Mouse (Mus musculus): ENCODE measurements around the gene Tecpr2. TPM values are rescaled to one million over a fixed set of nuclear protein-coding genes. Genes with fewer than 3 reads are reported as not detected.

Tecpr2 gene
- polyA plus RNA-seq, 1 experiment from 2014 or later, result 1.8 TPM

GRCm38 (mm10) chr12:111021577-111021976 is 132.5 kb downstream of the Tecpr2 start:
- no peak overlapping the region for H3K4me2 ChIP-seq (ENCODE audit: low read length)
- no peaks in the 10 kb centered on the region for H3K27me3 ChIP-seq (ENCODE audit: insufficient read depth, low read length)
- TF ChIP-seq CTCF (IDR thresholded peaks at IDR 0.05; ENCODE audit: low read depth), result no peak
- no peak for DNase-seq (ENCODE audit: low spot score)
- no peak for ATAC-seq (replicated peaks; ENCODE audit: low FRiP score, low read depth)
- H3K9me3 ChIP-seq (replicated peaks; ENCODE audit: low read length), result no peaks in the 10 kb centered on the region
- H3K4me3 ChIP-seq (replicated peaks; ENCODE audit: low read depth, low read length), result no peak overlapping the region
- H3K27ac ChIP-seq, result no peak overlapping the region
- H3K4me1 ChIP-seq (replicated peaks; ENCODE audit: insufficient read depth, low read length), result no peaks in the 10 kb centered on the region
- no peaks in the 10 kb centered on the region for H3K36me3 ChIP-seq (ENCODE audit: insufficient read depth, low read length)
- WGBS, result 61% methylated on average over 3 of the region's 3 CpGs
- H3K9ac ChIP-seq (ENCODE audit: low read depth, low read length), result no peak overlapping the region

Other genes with a start within 250 kb of the Tecpr2 start
- gene 1700001K19Rik, start 206.6 kb upstream of the Tecpr2 start, polyA plus RNA-seq (2015; fragmentation: Nextera tagmentation; extraction: Ambion mirVana), result not detected in 2 replicates
- 485 and 487 TPM in 2 replicates for gene Hsp90aa1, start 186.5 kb upstream of the Tecpr2 start, polyA plus RNA-seq (2015; fragmentation: Nextera tagmentation; extraction: Ambion mirVana)
- gene Wdr20, start 151.3 kb upstream of the Tecpr2 start, polyA plus RNA-seq (2015; fragmentation: Nextera tagmentation; extraction: Ambion mirVana), result 18.6 and 20.7 TPM in 2 replicates
- 8.9 and 9.6 TPM in 2 replicates for gene Mok, start 48.3 kb upstream of the Tecpr2 start, polyA plus RNA-seq (2015; fragmentation: Nextera tagmentation; extraction: Ambion mirVana)
- 2.2 and 2.3 TPM in 2 replicates for gene Zfp839, start 39.0 kb upstream of the Tecpr2 start, polyA plus RNA-seq (2015; fragmentation: Nextera tagmentation; extraction: Ambion mirVana)
- gene Cinp, start 119 bp upstream of the Tecpr2 start, polyA plus RNA-seq (2015; fragmentation: Nextera tagmentation; extraction: Ambion mirVana), result 59.0 and 59.2 TPM in 2 replicates
- gene Ankrd9, start 89.8 kb downstream of the Tecpr2 start, polyA plus RNA-seq (2015; fragmentation: Nextera tagmentation; extraction: Ambion mirVana), result 19.5 and 19.9 TPM in 2 replicates
- 9.9 and 10.1 TPM in 2 replicates for gene Rcor1, start 150.1 kb downstream of the Tecpr2 start, polyA plus RNA-seq (2015; fragmentation: Nextera tagmentation; extraction: Ambion mirVana)